Mouse (Mus musculus) liver, postnatal 0 days (tissue): ENCODE measurements around the gene Fam163a. TPM values are rescaled to one million over a fixed set of nuclear protein-coding genes. Genes with fewer than 3 reads are reported as not detected.
A peak's percentile ranks its signal among the peaks of the same experiment; 100 is the strongest.

ENCODE experiments used
- ATAC-seq: fragments of 200-750 bp; cut with Nextera tagmentation; 2 replicates; pipeline ENCODE4 v1.8.0; 2017; ENCODE audit warnings: mild to moderate bottlenecking, moderate library complexity
- DNase-seq: peaks from one replicate; pipeline ENCODE4 v3.0.0-alpha.2; 2016
- H3K27ac ChIP-seq: fragments of 300-500 bp; sonication (generic); 2 replicates; pipeline ENCODE4 v1.5.1; 2014; ENCODE audit warnings: antibody characterized with exemption, moderate library complexity, mild to moderate bottlenecking, low read depth
- H3K27me3 ChIP-seq: fragments of 300-500 bp; sonication (generic); 2 replicates; pipeline ENCODE4 v1.6.1; 2014; ENCODE audit warnings: low read length, control low read depth, mixed read lengths; ENCODE audit not compliant: insufficient read depth
- H3K36me3 ChIP-seq: fragments of 300-500 bp; sonication (generic); replicated peaks from 2 replicates; pipeline ENCODE4 v1.6.1; 2014; ENCODE audit warnings: mild to moderate bottlenecking, control low read depth, low read length, moderate library complexity, mixed read lengths; ENCODE audit not compliant: insufficient read depth
- H3K4me1 ChIP-seq: fragments of 300-500 bp; sonication (generic); 2 replicates; pipeline ENCODE4 v1.6.1; 2014; ENCODE audit warnings: antibody characterized with exemption, mild to moderate bottlenecking, control low read depth; ENCODE audit not compliant: insufficient read depth
- H3K4me2 ChIP-seq: fragments of 300-500 bp; sonication (generic); 2 replicates; pipeline ENCODE4 v1.6.1; 2014; ENCODE audit warnings: low read depth, mild to moderate bottlenecking, low read length, moderate library complexity, mixed read lengths
- H3K4me3 ChIP-seq: fragments of 300-500 bp; sonication (generic); 2 replicates; pipeline ENCODE4 v1.5.1; 2014; ENCODE audit warnings: low read depth, low read length
- H3K9ac ChIP-seq: fragments of 300-500 bp; sonication (generic); replicated peaks from 2 replicates; pipeline ENCODE4 v1.6.1; 2014; ENCODE audit warnings: mild to moderate bottlenecking, moderate library complexity
- H3K9me3 ChIP-seq: fragments of 300-500 bp; sonication (generic); 2 replicates; pipeline ENCODE4 v1.6.1; 2016; ENCODE audit warnings: mild to moderate bottlenecking, control low read depth, low read length, mixed read lengths
- CTCF ChIP-seq: sonication (generic); IDR thresholded peaks from 2 replicates; pipeline ENCODE4 v1.5.1; 2016; ENCODE audit warnings: antibody characterized with exemption, low read depth
- EP300 ChIP-seq: IDR thresholded peaks from 2 replicates; pipeline ENCODE4 v1.6.1; 2016; ENCODE audit warnings: antibody characterized with exemption, low read depth, mild to moderate bottlenecking
- WGBS: fragments of 180-500 bp; shearing (Covaris S2); extraction: QIAGEN DNeasy Blood & Tissue Kit; methylation state at CpG from one replicate; pipeline ENCODE4 v1.1.7; 2014; ENCODE audit not compliant: insufficient replicate concordance; 5-methylcytosine and 5-hydroxymethylcytosine counted together
- polyA plus RNA-seq: library from polyadenylated mRNA; unstranded; fragments of >200 nt; fragmentation: Nextera tagmentation; extraction: Ambion mirVana; gene quantifications from 2 replicates; pipeline ENCODE4 v1.2.1, GENCODE M21; 2015

The Fam163a gene
- polyA plus RNA-seq, 1 experiment from 2014 or later = 0.07 TPM

GRCm38 (mm10) chr1:156230339-156231089 is 25.7 kb upstream of the Fam163a start:
- Histone ChIP-seq H3K9ac (no peak overlapping the region), H3K4me1 (peaks cover 4% of the 10 kb centered on the region), H3K27me3 (no peaks in the 10 kb centered on the region), H3K36me3 (no peaks in the 10 kb centered on the region), H3K4me3 (no peak overlapping the region), H3K4me2 (no peak overlapping the region), H3K27ac (no peak overlapping the region), H3K9me3 (no peaks in the 10 kb centered on the region)
- no peak for TF ChIP-seq EP300
- TF ChIP-seq CTCF = no peak
- DNase-seq (no peak), ATAC-seq (no peak)
- WGBS = 45% methylated on average over 9 of the region's 9 CpGs

- Histone ChIP-seq H3K4me3 (no peak overlapping the region), H3K36me3 (no peaks in the 10 kb centered on the region), H3K9me3 (no peaks in the 10 kb centered on the region), H3K4me2 (no peak overlapping the region), H3K27ac (no peak overlapping the region), H3K27me3 (no peaks in the 10 kb centered on the region), H3K9ac (no peak overlapping the region), H3K4me1 (peaks cover 4% of the 10 kb centered on the region)
- TF ChIP-seq CTCF = peak; percentile 89
- TF ChIP-seq EP300 = no peak
- ATAC-seq (peak; percentile 66), DNase-seq (peak; percentile 71)
- WGBS = 19% methylated on average over 7 of the region's 7 CpGs
These were observed 24.6 kb upstream of the Fam163a start for GRCm38 (mm10) chr1:156229448-156229847.

GRCm38 (mm10) chr1:156228728-156229127 is 23.9 kb upstream of the Fam163a start:
- peaks cover 4% of the 10 kb centered on the region for H3K4me1 ChIP-seq
- ATAC-seq (no peak), DNase-seq (no peak)
- H3K4me3 ChIP-seq = no peak overlapping the region
- H3K36me3 ChIP-seq = no peaks in the 10 kb centered on the region
- no peak overlapping the region for H3K27ac ChIP-seq
- no peak overlapping the region for H3K4me2 ChIP-seq
- no peak overlapping the region for H3K9ac ChIP-seq
- H3K9me3 ChIP-seq = no peaks in the 10 kb centered on the region
- WGBS = 65% methylated on average over 4 of the region's 4 CpGs
- H3K27me3 ChIP-seq = no peaks in the 10 kb centered on the region
- TF ChIP-seq EP300 (no peak), CTCF (no peak)

- Histone ChIP-seq H3K4me3 (no peak overlapping the region), H3K9ac (no peak overlapping the region), H3K36me3 (no peaks in the 10 kb centered on the region), H3K9me3 (no peaks in the 10 kb centered on the region), H3K27me3 (no peaks in the 10 kb centered on the region), H3K4me1 (peaks cover 18% of the 10 kb centered on the region), H3K4me2 (no peak overlapping the region), H3K27ac (no peak overlapping the region)
- 48% methylated on average over 5 of the region's 5 CpGs for WGBS
- TF ChIP-seq EP300 (peak; percentile 60; the same call in 1 of the 2 replicates), CTCF (no peak)
- ATAC-seq (no peak), DNase-seq (no peak)
These were observed 22.1 kb upstream of the Fam163a start for GRCm38 (mm10) chr1:156226903-156227302.

GRCm38 (mm10) chr1:156222205-156223000 is 17.6 kb upstream of the Fam163a start:
- H3K4me2 ChIP-seq = peak overlapping the region; percentile 47
- ATAC-seq = peak; percentile 95
- H3K27ac ChIP-seq = peak overlapping the region; percentile 76
- H3K9me3 ChIP-seq = no peaks in the 10 kb centered on the region
- peaks cover 37% of the 10 kb centered on the region for H3K4me1 ChIP-seq
- WGBS = 53% methylated on average over 13 of the region's 13 CpGs
- TF ChIP-seq CTCF (no peak), EP300 (peak; percentile 94)
- H3K9ac ChIP-seq = 0 out of 2 replicates have a peak overlapping the region, but pooled peaks have one; percentile 17
- H3K4me3 ChIP-seq = no peak overlapping the region
- peak; percentile 73 for DNase-seq
- no peaks in the 10 kb centered on the region for H3K36me3 ChIP-seq
- no peaks in the 10 kb centered on the region for H3K27me3 ChIP-seq

- Histone ChIP-seq H3K9ac (no peak overlapping the region), H3K4me1 (peaks cover 37% of the 10 kb centered on the region), H3K27ac (no peak overlapping the region), H3K36me3 (no peaks in the 10 kb centered on the region), H3K9me3 (no peaks in the 10 kb centered on the region), H3K27me3 (no peaks in the 10 kb centered on the region), H3K4me2 (no peak overlapping the region), H3K4me3 (no peak overlapping the region)
- TF ChIP-seq CTCF (no peak), EP300 (no peak)
- ATAC-seq (no peak), DNase-seq (no peak)
- WGBS = 65% methylated on average over 2 of the region's 2 CpGs
These were observed 16.5 kb upstream of the Fam163a start for GRCm38 (mm10) chr1:156221327-156221726.
